Mouse (Mus musculus): ENCODE data around the gene Glt1d1. TPM values are rescaled to one million over a fixed set of nuclear protein-coding genes. Genes with fewer than 3 reads are reported as not detected.
A peak's percentile ranks its signal among the peaks of the same experiment; 100 is the strongest.

The Glt1d1 gene
- total and polyA plus RNA-seq, 3 experiments, result 0.19 TPM; not detected in 2

- peak; percentile 95 for TF ChIP-seq HCFC1 (IDR thresholded peaks at IDR 0.05; ENCODE audit: low read depth, low read length)
- TF ChIP-seq POLR2AphosphoS5 (IDR thresholded peaks at IDR 0.05; ENCODE audit: borderline replicate concordance, low read depth, low read length), result no peak
- TF ChIP-seq ETS1 (IDR thresholded peaks at IDR 0.05; ENCODE audit: low read depth, low read length), result peak; percentile 41; the same call in 1 of the 2 replicates
- no peak for TF ChIP-seq MEF2A (IDR thresholded peaks at IDR 0.05; ENCODE audit: extremely low read depth, insufficient replicate concordance, low read depth, low read length, poor library complexity, severe bottlenecking)
These were observed 15.0 kb upstream of the Glt1d1 start (continued) for GRCm38 (mm10) chr5:127616884-127617635.

GRCm38 (mm10) chr5:127618834-127619233 is 13.2 kb upstream of the Glt1d1 start:
- Histone ChIP-seq H3K79me2 (ENCODE audit: control insufficient read depth, insufficient read depth, low read length, poor library complexity) (peaks cover 34% of the 10 kb centered on the region), H3K4me3 (ENCODE audit: control insufficient read depth in 1 of 2, insufficient read depth in 1 of 2, low read depth in 2 of 2, low read length in 2 of 2) (no peak overlapping the region), H3K9ac (ENCODE audit: control insufficient read depth, low read depth, low read length, poor library complexity, severe bottlenecking) (no peak overlapping the region), H3K27me3 (ENCODE audit: control insufficient read depth in 1 of 2, insufficient read depth in 2 of 2, low read length in 2 of 2) (no peaks in the 10 kb centered on the region), H3K9me3 (replicated peaks; ENCODE audit: insufficient read depth, low read length) (no peaks in the 10 kb centered on the region), H3K4me1 (ENCODE audit: control insufficient read depth in 1 of 2, insufficient read depth in 2 of 2, low read length in 2 of 2) (peaks cover 0 to 18% of the 10 kb centered on the region in 2 experiments; a peak in 3 of 4 replicates), H3K36me3 (ENCODE audit: control insufficient read depth in 1 of 2, insufficient read depth in 2 of 2, low read length in 2 of 2) (peaks cover 0 to 14% of the 10 kb centered on the region in 2 experiments; a peak in 3 of 4 replicates), H3K27ac (ENCODE audit: control insufficient read depth, low read depth, low read length) (no peak overlapping the region)
- no peak for DNase-seq (ENCODE audit: low read depth, low spot score)
- TF ChIP-seq MAFK (IDR thresholded peaks at IDR 0.05; ENCODE audit: borderline replicate concordance, low read depth, low read length), result no peak
- TF ChIP-seq MAX (IDR thresholded peaks at IDR 0.05; ENCODE audit: low read length), result no peak
- TF ChIP-seq GABPA (IDR thresholded peaks at IDR 0.05; ENCODE audit: low read depth, low read length), result no peak
- TF ChIP-seq E2F4 (IDR thresholded peaks at IDR 0.05; ENCODE audit: borderline replicate concordance, low read depth, low read length), result no peak
- no peak for TF ChIP-seq EP300 (IDR thresholded peaks at IDR 0.05; ENCODE audit: low read depth in 1 of 2, low read length in 2 of 2)
- no peak for TF ChIP-seq RCOR1 (IDR thresholded peaks at IDR 0.05; ENCODE audit: low read depth, low read length)
- no peak for TF ChIP-seq MXI1 (IDR thresholded peaks at IDR 0.05; ENCODE audit: low read depth, low read length)
- TF ChIP-seq ZC3H11A (IDR thresholded peaks at IDR 0.05; ENCODE audit: low read depth, low read length), result no peak
- TF ChIP-seq TBP (IDR thresholded peaks at IDR 0.05; ENCODE audit: low read depth, low read length), result no peak
- TF ChIP-seq SIN3A (IDR thresholded peaks at IDR 0.05; ENCODE audit: low read length), result no peak
- TF ChIP-seq ETS1 (IDR thresholded peaks at IDR 0.05; ENCODE audit: low read depth, low read length), result no peak
- TF ChIP-seq NRF1 (IDR thresholded peaks at IDR 0.05; ENCODE audit: insufficient read depth, low read depth, low read length, poor library complexity, severe bottlenecking), result no peak
- no peak for TF ChIP-seq ZMIZ1 (IDR thresholded peaks at IDR 0.05; ENCODE audit: low read depth, low read length)
- TF ChIP-seq ZKSCAN1 (IDR thresholded peaks at IDR 0.05; ENCODE audit: low read depth, low read length), result no peak
- no peak for TF ChIP-seq MYB (IDR thresholded peaks at IDR 0.05; ENCODE audit: low read depth, low read length)
- no peak for TF ChIP-seq MAZ (IDR thresholded peaks at IDR 0.05; ENCODE audit: low read depth, low read length)
- TF ChIP-seq KAT2A (conservative IDR thresholded peaks at IDR 0.05; ENCODE audit: low read depth, low read length), result no peak
- no peak for TF ChIP-seq CTCF (IDR thresholded peaks at IDR 0.05 in 2 of 3, conservative IDR thresholded peaks at IDR 0.05 in 1 of 3; ENCODE audit: control insufficient read depth in 1 of 3, insufficient read depth in 1 of 3, low read depth in 2 of 3, low read length in 3 of 3, poor library complexity in 1 of 3, severe bottlenecking in 1 of 3)
- TF ChIP-seq HCFC1 (IDR thresholded peaks at IDR 0.05; ENCODE audit: low read depth, low read length), result no peak

Measured in MEL (cell line).